Mouse (Mus musculus) urinary bladder, postnatal 4 days (tissue): ENCODE data around the gene Fosb.

Experiments used
- DNase-seq, 2 experiments: peaks; one replicate each; pipeline ENCODE4 v3.0.0; 2021 to 2022; ENCODE audit warnings: low spot score in 2 of 2

The Fosb gene

DNA sequence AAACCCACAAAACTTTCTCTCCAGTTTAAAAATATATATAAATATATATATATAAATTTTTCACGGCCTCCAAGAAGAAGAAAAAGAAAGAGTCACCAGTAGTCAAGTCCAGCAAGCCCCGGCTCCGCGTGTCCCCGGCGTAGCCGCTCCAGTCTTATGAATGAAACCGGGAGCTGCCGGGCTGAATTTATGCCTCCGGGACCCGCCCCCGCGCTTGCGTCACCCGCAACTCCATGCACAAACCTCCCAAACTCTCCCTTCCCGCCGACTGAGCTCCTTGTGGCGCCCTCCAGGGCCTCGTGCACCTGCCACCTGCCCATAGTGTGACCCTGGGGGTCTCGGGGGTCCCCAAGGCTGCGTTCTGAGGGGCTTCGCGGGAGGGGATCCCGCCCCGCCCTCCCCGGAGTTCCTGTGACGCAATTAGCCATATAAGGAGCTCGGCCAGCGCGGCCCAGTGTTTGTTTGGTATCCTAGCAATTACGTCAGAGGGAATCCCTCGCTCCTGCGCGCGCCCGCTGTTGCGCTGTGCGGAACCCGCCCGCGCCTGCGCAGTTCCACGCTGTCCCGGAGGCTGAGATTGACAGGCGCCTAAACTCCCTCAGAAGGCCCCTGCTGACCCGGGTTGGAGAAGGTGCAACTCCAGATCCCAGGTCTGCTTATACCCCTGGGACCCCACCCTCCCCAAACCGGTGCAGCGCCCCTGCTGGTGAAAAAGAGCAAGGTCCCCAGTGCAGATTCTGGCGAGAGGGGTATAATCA, at the start of gene Fosb:
Fosb (minus strand) TSS at position 168 of the 758 bp plus-strand sequence.
- DNase-seq = peak; percentile 91 to 94

DNA sequence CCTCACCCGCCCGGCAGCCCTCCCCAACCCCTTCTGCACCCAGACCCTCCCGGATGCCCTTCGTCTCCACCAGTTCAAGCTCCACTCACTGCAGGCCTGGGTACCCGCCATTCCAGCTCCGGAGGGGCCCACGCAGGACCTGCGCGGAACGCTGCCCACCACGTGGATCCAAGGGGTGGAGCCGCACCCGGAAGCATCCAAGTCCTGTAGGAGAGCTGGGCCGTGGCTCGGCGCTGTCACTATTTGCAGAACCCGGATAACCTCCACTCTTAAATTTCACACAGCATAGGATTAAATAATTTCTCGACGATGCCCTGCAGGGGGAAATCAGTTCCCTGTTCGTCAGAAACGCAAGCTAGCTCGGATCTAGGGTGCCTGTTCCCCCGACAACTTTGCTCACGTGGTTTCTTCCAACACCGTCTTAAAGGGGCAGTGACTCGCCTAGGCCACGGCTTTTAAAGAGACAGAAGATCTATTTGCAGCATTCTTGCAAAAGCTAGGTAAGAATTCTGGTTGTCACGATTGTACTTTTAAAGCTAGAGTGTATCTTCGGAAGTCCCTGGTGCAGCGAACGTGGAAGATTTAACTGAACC, 49.5 kb upstream of the Fosb start, which contains the start of the genes Cd3eap and Ppp1r13l:
Cd3eap (minus strand) TSS at position 185 of the 593 bp plus-strand sequence.
Ppp1r13l (plus strand) TSS at position 451 of the 593 bp plus-strand sequence.
- peak; percentile 82 to 85 for DNase-seq

DNA sequence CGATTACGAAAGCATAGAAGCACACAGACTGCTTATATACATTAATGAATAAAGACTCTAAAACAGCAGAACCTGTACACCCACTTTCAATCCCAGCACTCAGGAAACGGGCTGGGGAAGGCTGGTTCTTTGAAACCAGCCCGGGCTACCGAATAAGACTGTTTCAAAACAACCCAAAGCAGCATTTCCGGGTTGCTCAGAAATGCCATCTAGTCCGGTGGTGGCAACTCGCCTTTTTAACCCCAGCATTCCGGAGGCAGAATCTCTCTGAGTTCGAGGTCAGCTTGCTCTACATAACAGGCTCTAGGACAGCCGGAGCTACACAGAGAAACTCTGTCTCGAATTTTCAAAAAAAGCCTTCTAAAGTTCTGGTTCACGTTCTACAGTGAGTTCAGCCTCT, 48.8 kb upstream of the Fosb start:
- DNase-seq = no peak

DNA sequence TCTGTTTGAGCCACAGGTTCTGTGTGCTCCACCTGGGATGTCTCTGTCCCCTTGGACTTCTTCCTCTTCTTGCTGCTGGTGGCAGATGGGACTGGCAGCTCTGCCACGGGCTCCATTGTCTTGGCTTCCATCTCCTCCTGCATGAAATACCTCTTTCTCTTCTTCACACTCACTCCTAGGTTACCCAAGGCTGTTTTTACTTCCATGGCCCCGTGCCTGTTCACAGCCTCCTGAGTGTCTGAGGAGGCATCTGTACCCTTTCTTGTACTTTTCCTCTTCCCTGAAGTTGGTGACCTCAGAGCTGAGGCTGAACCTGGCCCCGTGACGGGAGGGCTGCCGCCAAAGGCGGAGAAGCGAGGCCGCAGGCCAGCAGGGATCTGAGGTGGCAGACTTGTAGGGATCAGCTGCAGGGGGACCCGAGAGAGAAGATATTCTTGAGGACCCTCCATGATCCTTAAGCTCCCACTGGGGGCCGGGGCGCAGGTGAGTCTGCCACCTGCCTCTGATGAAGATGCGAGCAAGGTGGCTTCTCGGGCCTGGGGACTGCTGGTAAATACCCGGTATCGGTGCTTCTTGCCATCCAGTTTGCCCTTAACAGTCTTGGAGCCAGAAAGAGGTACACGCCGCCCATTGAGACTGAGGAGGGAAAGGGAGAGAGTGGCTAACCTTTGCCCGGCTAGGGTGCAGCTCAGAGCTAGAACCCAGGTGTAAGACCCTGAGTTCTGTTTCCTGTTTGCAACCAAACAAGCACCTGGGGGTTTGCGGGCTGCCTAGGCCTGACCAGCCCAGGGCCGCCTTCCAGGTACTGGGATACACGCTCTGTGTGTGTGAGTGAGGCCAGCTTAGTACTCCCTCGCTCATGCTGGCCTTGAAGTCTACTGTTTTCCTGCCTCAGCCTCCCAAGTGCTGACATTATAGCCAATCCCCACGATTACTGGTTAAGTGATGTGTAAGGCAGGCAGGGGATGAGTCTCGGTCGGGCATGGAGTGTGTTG, 47.8 kb upstream of the Fosb start:
- DNase-seq = no peak

DNA sequence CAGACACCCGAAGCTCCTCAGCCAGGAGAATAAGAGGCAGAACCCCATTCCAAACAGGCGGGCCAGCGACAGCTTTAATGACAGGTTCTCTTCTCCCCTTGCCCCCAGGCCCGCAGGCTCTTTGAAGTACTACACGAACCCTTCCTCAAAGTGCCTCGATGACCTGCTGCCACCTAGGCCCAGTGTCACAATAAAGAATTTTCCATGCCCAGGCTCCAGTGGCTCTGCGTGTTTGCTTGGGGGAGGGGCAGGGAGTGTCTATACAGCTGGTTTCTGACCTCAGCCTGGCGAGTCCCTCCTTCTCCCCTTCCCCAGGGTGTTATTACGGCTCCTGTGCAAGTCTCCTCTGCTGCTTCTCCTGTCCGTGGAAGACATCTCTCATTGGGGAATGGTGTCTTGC, 46.5 kb upstream of the Fosb start:
- no peak for DNase-seq

DNA sequence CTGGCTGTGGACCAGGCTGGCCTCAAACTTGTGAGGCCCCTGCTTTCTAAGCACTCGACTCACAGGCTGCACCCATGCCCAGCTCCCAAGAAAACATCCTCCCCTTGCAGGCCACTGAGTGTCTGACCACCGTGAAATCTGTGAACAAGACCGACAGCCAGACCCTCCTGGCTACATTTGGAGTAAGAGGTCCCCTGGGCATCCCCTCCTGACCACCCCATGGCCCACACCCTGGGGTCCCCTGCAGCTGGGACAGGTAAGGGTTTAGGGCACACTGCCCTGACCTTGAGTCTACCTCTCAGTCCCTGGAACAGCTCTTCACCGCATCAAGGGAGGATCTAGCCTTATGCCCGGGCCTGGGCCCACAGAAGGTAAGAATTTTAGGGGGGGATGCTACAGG, 45.1 kb upstream of the Fosb start:
- DNase-seq = no peak

DNA sequence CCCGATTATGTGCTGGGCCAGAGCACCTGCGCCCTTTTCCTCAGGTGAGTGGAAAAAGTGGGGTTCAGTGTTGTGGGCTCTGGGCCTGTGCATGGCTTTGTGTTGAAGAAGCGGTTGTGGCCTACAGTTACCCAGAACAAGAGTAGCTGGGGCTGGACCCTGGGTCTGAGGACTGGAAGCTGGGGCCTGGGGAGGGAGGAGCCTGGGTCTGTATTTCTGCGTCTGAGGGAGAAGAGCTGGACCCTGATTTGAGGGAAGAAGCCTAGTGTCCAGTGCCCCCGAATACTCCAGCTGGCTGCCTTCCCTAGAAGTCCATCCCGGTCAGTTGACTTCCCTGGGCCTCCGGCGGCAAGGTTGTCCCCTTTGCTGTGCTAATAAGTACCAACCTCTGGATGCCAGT, 40.4 kb upstream of the Fosb start:
- no peak for DNase-seq

DNA sequence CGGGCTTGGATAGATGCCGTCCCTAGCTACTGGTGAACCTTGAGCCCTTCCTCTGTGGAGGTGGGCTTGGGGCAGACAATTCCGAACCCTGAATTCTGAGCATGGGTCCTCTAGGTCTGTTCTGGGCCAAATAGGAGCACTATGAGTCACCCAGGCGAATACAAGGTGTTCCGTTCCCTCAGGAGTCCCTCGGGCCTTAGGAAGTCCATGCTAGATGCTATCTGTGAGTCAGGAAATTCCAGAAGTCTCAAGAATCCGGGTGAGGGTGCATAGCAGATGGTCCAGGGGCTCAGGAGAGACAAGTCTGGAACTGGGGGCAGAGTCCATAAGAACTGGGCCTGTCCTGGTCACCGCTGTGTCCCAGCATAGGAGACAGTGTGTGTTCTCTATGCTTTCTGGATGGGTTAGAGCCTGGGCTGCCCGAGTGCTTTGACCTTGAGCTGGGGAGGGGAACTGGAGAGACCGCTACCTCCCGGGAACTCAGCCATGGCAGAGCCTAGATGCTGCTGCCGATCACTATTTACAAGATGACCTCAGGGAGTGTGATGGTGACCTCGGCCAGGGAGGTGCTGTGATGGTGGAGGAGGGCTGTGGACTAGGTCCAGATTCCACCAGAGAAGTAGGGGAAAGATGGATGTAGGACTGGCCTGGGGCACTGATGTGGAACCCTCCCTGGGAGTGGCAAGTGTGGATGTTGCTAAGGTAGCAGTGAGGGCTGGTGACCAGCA, 39.5 kb upstream of the Fosb start:
- no peak for DNase-seq

DNA sequence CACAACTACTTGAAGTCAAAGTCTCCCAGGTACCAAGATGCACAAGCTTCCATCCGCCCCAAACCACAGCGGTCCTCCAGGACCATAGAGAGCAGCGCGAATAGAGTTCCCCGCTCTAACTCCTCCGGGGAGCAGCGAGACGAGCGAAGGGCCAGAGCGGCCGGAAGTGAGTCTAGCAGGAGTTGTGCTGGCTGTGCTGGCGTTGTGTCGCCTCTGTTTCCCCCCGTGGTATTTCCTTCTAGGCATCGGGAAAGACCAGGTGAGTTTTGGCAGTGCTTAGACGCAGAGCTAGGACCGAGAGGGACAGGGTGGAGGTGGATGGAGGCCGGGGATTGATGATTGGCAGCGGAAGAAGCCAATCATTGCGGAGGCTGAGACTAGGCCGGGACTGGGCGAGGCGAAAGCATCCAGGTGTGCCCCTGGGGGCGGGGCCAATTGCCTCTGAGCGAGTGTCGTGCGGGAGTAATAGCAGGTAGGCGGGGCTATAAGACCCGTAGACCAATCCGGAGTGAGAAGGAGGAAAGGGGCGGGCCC, 35.2 kb upstream of the Fosb start:
- peak; percentile 92 to 93 for DNase-seq

DNA sequence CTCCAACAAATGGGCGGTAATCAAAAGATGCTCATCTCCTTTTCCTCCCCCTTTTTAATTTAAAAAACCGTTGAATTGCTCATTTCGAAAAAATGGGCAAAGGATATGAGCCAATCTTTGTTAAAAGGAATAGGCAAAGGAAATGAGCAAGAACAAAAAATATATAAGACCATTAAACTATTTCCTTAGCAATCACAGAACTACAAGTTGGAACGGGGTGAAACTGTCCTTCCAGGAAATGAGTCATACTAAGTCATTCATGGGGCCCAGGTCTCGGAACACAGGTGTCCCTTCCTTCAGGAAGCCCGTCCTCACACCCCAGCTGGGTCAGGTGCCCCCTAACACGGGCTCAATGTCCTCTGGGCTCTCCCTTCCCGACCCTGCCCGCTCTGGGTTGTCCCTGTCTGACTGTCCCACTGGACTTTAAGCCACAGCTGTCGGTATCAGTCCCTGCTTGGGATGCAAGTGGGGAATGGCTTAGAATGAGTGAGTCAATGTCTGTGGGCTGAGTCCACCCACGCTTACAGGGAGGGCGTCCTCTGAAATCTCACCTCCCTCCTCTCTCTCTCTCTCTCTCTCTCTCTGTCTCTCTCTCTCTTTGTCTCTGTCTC, 34.5 kb upstream of the Fosb start, which contains the start of gene Ercc1:
Ercc1 (plus strand) TSS at position 542 of the 611 bp plus-strand sequence.
- no peak for DNase-seq

DNA sequence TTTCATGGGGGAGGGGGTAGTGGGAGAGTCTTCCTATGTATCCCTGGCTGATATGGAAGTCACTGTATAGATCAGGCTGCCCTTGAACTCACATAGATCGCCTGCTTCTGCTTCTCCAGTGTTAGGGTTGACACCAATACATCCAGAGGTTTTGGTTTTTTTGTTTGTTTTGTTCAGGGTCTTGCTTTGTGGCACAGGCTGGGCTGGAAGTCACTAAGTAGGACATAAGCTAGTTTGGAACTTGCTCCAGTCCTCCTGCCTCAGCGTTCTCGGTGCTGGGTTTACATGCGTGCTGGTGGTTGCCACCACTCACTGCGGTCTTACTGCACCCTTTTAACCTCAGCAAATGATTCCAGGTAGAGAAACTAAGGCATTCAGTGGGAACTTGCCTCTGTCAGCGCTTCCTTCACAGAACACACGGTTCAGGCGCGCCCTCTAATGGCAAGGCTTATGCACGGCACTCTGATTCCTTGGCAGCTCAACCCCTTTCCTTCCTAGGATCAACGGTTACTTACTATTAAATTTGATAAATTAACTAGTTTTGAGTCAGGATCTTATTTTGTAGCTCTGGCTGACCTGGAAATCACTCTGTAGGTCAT, 33.5 kb upstream of the Fosb start:
- DNase-seq = peak in 1 of 2 experiments; percentile 70

DNA sequence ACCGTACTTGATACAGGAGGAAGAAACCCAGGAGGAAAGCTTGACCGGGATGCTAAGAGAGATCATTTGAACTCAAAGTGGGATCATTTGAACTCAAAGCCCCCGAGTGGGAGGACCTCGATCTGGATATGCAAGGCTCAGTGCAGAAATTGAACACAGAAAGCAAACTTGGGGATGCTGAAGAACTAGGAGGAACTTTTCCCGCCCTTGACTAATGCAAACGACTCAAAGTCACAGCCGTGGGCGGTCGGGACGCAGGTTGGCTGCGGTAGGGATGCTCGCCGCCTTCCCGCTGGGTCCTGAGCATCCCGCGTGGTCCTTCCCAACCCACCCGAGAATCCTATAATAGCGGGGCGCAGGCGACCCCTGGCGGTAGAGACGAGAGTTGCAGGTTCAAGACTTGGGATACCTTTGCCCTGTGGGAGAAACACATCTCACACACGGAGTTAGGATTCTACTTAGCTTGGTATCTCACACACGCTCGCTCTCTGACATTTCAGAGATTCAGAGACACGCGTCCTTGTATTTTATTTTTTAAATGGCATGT, 32.7 kb upstream of the Fosb start:
- DNase-seq = peak; percentile 77 to 88

DNA sequence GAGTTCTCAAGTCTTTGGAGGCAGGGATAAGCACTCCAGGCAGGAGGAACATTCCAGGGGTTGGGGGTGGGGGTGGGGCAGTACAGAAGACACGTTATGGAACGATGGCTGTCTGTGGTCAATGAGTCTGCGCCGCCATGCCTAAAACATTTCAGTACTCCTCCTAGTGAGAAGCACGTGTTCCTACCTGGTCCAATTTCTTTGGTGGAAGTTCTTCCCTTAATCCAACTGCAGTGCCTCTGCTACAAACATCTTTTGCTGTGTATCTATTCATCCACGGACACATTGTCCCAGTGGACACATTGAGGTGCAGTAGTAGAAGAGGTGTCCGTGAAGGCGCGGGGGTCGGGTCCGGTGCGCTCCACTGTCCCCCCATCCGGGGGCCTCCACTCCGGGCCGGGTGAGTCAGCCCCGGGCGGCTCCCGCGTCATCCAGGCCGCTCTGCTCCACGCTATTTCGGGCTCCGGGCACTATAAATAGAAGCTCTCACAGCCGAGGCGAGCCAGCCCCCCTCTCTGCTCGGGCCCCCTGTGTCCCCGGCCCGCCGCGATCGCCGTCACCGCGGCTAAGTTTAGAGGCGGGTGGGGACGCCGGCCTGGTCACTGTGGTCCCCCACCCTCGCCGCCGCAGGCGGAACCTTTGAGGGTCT, 32.0 kb upstream of the Fosb start:
- DNase-seq = no peak

DNA sequence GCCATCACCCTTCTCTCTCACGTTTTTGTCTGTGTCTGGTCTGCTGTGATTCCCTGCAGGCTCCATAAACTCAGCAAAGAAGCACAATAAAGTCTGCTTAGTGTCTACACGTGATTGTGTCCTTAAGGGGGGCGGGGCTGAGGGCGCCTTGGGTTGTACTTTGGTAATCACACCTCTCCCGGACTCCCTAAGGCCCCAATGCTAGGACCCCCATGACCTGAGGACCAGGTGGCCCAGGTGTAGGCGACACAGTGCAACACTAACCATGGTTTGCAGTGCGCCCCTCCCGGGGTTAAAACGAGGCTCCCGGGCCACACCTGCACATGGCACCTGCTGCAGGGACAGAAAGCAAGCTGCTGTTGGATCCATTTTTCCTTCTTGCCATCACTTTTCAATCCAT, 31.4 kb upstream of the Fosb start:
- no peak for DNase-seq

DNA sequence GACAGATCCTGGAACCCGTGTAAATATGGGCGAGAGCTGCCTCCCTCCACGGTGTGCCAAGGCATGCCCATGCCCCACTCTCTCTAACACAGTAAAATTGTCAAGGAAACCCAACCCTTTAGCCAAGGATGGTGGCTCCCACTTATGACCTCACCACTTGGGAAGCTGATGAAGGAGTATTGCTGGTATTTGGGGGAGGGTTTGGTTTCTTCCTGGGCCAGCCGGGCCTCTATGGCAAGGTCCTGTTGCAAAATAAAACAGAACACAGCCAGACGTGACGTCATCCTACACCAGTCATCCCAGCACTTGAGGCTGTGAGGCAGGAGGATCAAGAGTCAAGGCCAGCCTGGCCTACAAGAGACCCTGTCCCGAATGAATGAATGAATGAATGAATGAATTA, 28.7 kb upstream of the Fosb start:
- no peak for DNase-seq

DNA sequence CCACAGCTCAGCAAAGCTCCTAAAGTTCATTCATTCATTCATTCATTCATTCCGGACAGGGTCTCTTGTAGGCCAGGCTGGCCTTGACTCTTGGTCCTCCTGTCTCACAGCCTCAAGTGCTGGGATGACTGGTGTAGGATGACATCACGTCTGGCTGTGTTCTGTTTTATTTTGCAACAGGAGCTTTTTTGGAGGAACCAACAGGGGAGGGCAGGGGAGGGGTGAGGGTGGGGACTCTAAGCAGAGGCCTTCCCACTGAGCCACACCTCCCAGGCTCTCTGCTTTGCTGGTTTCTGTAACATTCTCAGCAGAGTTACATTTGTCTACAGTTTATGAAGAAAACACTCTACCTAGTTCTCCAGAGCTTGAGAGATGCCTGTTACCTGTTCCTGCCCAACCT, 28.2 kb upstream of the Fosb start:
- DNase-seq = no peak

DNA sequence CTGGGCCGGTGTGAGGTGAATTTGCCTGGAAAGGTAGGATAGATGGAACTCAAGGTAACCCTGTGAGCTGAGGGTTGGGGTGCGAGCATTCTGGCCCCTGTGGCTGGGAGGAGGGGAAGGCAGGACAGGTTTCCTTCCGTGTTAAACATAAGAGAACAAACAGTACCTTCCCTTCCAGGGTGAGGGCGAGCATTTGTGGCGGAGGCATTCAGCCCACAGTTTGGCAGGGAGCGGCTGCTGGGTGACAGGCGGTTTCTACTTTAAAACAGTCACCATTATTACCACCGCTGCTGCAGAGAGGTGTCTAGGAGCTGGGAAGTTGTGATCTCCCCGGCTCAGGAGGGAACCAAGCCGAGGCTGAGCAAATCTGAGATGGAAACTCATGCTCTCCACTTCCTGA, 27.3 kb upstream of the Fosb start:
- DNase-seq = no peak

DNA sequence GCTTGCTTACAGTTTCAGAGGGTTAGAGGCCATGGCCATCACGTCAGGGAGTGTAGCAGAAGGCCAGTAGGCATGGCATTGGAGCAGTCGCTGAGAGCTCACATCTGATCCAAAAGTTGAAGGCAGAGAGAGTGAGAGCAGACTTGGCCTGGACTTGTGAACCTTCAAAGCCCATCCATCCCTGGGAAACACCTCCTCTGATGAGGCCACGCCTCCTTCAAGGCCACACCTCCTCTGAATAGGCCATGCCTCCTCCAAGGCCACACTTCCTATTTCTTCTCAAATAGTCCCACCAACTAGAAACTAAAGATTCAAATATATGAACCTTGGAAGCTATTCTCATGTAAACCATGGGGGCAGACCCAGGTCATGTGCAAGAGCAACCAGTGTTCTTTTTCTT, 25.7 kb upstream of the Fosb start:
- no peak for DNase-seq

DNA sequence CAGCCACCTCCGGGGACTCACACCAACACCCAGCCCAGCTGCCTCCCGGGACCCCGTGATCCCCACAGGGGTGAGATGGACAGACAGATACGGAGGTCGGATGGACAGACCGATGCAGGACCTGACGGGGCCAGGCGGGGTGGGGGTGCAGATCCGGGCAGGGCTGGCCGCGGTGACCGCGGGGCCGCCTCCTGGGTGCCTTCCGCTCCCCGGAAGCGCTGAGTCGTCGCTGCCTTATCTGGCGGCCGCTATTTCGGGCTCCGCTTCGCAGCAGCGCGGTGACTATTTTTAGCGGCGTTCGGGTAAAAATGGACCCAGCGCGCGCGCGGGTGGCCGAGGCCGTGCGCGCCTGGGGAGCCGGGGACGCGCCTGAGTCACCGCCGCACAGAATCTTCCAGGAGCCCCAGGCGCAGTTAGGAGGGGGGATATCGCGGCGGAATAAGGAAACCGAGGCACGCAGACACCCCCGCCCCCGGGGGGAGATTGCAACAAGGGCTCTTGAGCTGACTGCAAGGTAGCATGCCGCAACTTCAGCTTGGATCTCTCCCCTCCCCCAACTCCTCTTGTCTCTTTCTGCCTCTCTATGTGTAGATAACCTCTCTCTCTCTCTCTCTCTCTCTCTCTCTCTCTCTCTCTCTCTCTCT, 23.0 kb upstream of the Fosb start:
- peak in 1 of 2 experiments; percentile 63 for DNase-seq
